Mouse (Mus musculus): ENCODE measurements around the gene Plch2.

DNA sequence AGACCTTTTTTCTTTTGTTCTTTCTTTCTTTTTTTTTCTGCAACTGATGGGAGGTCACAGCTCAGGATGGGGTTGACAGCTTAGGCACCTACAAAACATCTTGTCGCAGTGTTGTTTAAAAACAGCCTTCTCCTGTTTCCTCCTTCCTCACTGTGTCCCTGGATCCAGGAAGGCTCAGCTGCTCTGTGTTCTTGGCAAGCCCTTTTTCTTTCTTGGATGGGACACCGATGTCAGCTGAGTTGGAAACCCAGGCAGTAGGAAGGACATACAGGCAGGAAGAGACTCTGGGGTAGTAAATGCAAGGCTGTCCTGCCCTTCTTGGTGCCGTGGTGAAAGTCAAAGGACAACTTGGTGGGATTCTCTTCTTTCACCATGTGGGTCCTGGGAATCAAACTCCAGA is 90.7 kb downstream of the Plch2 start:
- no peak for TF ChIP-seq POLR2A (IDR thresholded peaks at IDR 0.05; ENCODE audit: borderline replicate concordance, insufficient read depth, low read length)
- no peak for TF ChIP-seq CTCF (IDR thresholded peaks at IDR 0.05; ENCODE audit: borderline replicate concordance, insufficient read depth, low read depth, low read length)
